Mouse (Mus musculus): ENCODE data around the gene Sun2.

- TF ChIP-seq POLR2A (IDR thresholded peaks at IDR 0.05; ENCODE audit: extremely low read depth, insufficient read depth, low read length) (no peak), CTCF (IDR thresholded peaks at IDR 0.05; ENCODE audit: low read depth, low read length) (no peak)
Measured at GRCm38 (mm10) chr15:79744001-79744400, 1.7 kb upstream of the Sun2 start.

Measured in liver, adult 2 months (tissue).